Mouse (Mus musculus) myocyte (in vitro differentiated cells): ENCODE data around the gene Kcnn4.

Experiments
- CEBPB ChIP-seq: IDR thresholded peaks from 2 replicates; pipeline ENCODE4 v1.6.1; 2011; ENCODE audit warnings: mild to moderate bottlenecking, moderate library complexity; ENCODE audit not compliant: poor library complexity, insufficient read depth, severe bottlenecking
- E2F4 ChIP-seq: IDR thresholded peaks from one replicate; pipeline ENCODE4 v1.6.1; 2011; ENCODE audit warnings: mild to moderate bottlenecking, control low read depth, moderate library complexity; ENCODE audit not compliant: insufficient read depth
- MAX ChIP-seq: IDR thresholded peaks from one replicate; pipeline ENCODE4 v1.6.1; 2011; ENCODE audit warnings: low read depth, mild to moderate bottlenecking, control low read depth
- MYOD1 ChIP-seq, 3 experiments: IDR thresholded peaks; one replicate each; pipeline ENCODE4 v1.6.1; 2011; ENCODE audit warnings: control low read depth in 2 of 3, low read depth in 2 of 3, mild to moderate bottlenecking in 2 of 3, moderate library complexity in 1 of 3; ENCODE audit not compliant: insufficient read length in 2 of 3, control insufficient read depth in 1 of 3
- POLR2A ChIP-seq: IDR thresholded peaks from one replicate; pipeline ENCODE4 v1.6.1; 2011; ENCODE audit warnings: low read depth, mild to moderate bottlenecking, control low read depth, moderate library complexity; ENCODE audit not compliant: insufficient read length
- POLR2AphosphoS2 ChIP-seq: IDR thresholded peaks from one replicate; pipeline ENCODE4 v1.6.1; 2011; ENCODE audit warnings: low read depth, control low read depth; ENCODE audit not compliant: insufficient read length
- TCF12 ChIP-seq: IDR thresholded peaks from one replicate; pipeline ENCODE4 v1.6.1; 2011; ENCODE audit warnings: mild to moderate bottlenecking, control low read depth; ENCODE audit not compliant: poor library complexity, insufficient read depth, severe bottlenecking
- TCF3 ChIP-seq: IDR thresholded peaks from one replicate; pipeline ENCODE4 v1.6.1; 2011; ENCODE audit warnings: low read depth, control low read depth; ENCODE audit not compliant: insufficient read length
- USF1 ChIP-seq: IDR thresholded peaks from one replicate; pipeline ENCODE4 v1.6.1; 2011; ENCODE audit warnings: low read depth, mild to moderate bottlenecking, control low read depth, moderate library complexity

DNA sequence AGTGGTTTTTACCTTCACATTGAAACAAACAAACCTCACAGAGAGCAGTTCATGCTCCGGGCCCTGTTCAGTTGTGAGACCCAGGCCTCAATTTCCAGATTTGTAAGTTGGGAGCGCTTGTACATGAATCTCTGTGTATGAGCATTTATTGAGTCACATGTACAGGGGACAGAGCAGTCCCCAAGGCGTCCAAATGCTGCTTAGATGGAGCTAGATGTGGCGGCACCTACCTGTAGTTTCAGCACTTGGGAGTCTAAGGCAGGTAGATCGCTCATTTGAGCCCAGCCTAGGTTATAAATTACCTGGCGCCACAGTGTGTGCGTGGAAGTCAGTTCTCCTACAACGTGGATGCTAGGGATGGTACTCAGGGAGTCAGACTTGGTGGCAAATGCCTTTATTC lies 6.4 kb downstream of the Kcnn4 start:
- TF ChIP-seq TCF12, result no peak
- no peak for TF ChIP-seq E2F4
- no peak for TF ChIP-seq MAX
- no peak for TF ChIP-seq CEBPB
- no peak for TF ChIP-seq TCF3
- TF ChIP-seq POLR2A, result no peak
- no peak for TF ChIP-seq POLR2AphosphoS2
- no peak for TF ChIP-seq USF1
- no peak for TF ChIP-seq MYOD1 (IDR thresholded peaks at IDR 0.05; ENCODE audit: control insufficient read depth in 1 of 3, insufficient read length in 2 of 3, low read depth in 2 of 3)
